Mouse (Mus musculus) urinary bladder, postnatal 4 days (tissue): ENCODE data around the gene Ptprcap.

Source experiments
- DNase-seq, 2 experiments: peaks; one replicate each; pipeline ENCODE4 v3.0.0; 2021 to 2022; ENCODE audit warnings: low spot score in 2 of 2

The Ptprcap gene

GRCm38 (mm10) chr19:4194776-4195650 lies 41.6 kb downstream of the Ptprcap start:
- DNase-seq, result no peak

DNA sequence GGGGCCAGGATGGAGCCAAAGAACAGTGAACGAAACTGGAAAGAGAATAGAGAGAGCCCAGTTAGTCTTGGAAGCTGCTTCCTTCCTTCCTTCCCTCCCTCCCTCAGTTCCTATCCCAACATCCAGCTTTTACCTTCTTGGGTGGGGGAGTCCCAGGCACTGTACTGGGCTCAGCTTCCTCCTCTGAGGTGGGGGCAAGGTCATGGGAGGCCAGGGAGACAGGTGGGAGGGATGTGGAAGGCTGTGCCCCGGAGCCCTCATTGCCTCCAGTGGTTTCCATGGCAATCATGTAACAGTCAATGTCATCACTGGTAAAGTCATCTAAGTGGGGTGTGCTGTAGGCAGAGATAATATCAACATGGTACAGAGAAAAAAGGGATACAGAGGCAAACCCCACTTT lies 42.6 kb downstream of the Ptprcap start:
- no peak for DNase-seq

DNA sequence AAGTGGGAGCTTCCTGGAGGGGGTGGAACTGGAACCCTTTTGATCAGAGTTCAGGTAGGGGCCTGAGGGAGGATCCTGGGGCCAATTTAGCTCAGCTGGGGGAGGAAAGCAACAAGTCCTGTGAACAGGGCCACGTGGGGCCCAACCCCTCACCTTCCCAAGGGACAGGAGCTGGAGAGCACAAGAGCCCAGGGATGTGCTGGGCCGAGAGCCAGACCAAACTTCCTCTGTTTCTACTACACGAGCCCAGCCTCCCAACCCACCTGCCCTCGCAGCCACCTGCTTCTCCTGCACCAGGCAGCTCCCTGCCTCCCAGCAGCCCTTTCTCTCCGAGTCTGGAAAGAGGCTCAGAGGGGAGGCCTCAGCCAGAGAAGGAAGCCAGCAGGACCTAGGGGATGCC lies 43.1 kb downstream of the Ptprcap start:
- DNase-seq, result no peak

GRCm38 (mm10) chr19:4197180-4197579 lies 43.8 kb downstream of the Ptprcap start:
- DNase-seq, result no peak

DNA sequence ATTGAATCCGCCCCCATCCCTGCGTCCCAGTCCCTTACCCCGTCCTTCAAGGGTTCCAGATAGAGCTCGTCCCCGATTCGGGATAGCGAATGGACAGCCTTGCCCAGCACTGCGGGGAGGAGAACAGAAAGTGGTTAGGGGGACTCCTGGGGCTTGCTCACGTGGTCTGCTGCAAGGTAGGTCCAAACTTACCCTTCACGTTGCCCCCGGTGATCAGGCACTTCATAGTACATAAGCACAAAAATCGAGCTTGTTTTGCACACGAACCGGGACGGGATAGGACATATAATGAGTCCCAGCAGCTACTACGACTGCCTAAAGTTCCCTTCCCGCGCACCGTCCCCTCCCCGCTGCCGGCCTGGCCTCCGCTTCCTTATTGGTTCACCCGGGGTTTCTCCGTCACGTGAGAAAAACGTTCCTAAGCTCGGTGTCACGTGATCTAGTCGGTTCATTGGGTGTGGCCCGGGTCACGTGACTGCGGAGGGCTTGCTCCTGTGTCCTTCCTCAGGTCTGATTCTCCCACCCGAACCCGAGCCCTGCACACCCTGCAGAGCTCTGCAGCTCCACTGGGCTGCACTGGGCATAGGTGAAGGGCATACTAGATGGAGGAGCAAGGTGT lies 48.0 kb downstream of the Ptprcap start, which contains the start of gene Rad9a:
Rad9a (minus strand) TSS at position 372 of the 619 bp plus-strand sequence.
- DNase-seq, result peak; percentile 90 to 96

GRCm38 (mm10) chr19:4202149-4202548 lies 48.7 kb downstream of the Ptprcap start:
- DNase-seq, result no peak

DNA sequence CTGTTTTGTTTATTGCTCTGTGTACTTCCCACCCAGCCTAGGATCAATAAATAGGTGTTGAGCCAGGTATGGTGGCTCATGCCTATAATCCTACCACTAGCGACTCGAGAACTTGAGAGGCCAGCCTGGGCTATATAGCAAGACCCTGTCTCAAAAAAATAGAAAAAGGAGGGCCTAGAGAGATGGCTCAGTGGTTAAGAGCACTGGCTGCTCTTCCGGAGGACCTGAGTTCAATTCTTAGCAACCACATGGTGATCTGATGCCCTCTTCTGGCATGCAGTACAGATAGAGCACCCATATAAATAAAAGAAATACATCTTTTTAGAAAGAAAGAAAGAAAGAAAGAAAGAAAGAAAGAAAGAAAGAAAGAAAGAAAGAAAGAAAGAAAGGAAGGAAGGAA lies 49.7 kb downstream of the Ptprcap start:
- no peak for DNase-seq

DNA sequence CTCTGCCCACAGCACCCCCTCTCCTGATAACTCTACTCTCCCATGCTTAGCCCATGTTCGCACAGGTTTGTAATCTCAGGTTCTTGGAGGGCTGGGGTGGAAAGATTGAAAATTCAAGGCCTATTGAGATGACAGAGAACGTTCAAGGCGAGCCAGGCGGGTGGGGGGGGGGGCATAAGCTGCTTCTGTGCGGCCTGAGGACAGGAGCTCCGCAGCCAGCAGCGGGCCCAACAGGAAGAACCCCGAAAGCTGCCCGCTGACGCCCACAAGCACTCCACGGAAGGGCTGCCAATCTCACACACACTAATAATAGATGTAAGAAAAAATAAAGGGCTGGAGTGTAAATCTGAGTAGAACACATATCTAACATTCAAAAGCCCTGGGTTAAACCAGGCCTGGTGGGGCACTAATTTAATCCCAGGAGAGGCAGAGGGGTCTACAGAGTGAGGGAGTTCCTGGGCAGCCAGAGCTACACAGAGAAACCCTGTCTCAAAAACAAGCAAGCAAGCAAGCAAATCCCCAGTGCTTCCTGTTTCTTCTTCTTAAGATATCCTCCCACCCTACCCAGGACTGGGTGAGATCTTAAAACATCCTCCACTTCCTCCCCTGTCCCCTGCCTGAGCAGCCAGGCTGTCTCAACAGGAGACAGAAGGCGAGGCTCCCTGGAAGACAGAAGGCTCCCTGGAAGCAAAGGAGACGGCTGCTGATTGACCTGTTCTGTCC lies 50.4 kb downstream of the Ptprcap start:
- no peak for DNase-seq

GRCm38 (mm10) chr19:4204889-4205288 lies 51.5 kb downstream of the Ptprcap start:
- no peak for DNase-seq
